Mouse (Mus musculus): ENCODE results near the gene Mapkapk5.

- TF ChIP-seq POLR2A (IDR thresholded peaks at IDR 0.05; ENCODE audit: borderline replicate concordance, extremely low read depth, insufficient read depth, insufficient read length, poor library complexity, severe bottlenecking) (no peak), CTCF (IDR thresholded peaks at IDR 0.05; ENCODE audit: borderline replicate concordance, extremely low read depth, insufficient read depth, insufficient read length) (no peak)
Measured at GRCm38 (mm10) chr5:121543370-121543769, 2.3 kb downstream of the Mapkapk5 start.

All from brain, embryonic 14.5 days (tissue).